Mouse (Mus musculus) NIH3T3 (cell line): ENCODE data around the gene Atr.
"Not testable (repeated sequence)": the region's sequence is repeated elsewhere in the genome, so short reads cannot be mapped to it uniquely, and the experiment has no call there.

Experiments
- DNase-seq: peaks from one replicate; pipeline ENCODE4 v3.0.0-alpha.2; 2012; ENCODE audit warnings: low read depth

The Atr gene

GRCm38 (mm10) chr9:95932855-95933254 is 75.5 kb downstream of the Atr start:
- DNase-seq: peak; percentile 5

DNA sequence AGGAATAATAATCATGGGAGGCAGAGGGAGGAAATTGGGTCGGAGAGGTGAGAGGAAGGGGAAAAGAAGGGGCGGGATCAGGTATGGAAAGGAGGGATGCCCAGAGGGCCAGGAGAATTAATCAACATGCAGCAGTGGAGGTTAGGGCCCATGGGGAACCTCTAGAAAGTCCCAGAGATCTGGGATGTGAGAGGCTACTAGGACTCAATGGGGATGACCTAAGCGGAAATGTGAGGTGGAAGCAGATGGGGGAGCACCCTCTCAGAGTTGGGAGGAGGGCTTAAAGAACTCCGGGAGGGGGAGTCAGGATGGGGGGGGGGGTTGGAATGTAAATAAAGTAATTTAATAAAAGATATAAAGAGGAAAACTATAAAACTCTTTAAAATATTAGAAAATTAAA is 96.3 kb downstream of the Atr start:
- DNase-seq: peak; percentile 6

- DNase-seq: no peak
Measured at GRCm38 (mm10) chr9:95954226-95954584, 96.8 kb downstream of the Atr start.

GRCm38 (mm10) chr9:95954585-95955461 is 97.4 kb downstream of the Atr start, which contains the start of gene Xrn1:
Gene Xrn1 (plus strand): TSS chr9:95954760.
- DNase-seq: peak; percentile 95

GRCm38 (mm10) chr9:95957611-95958010 is 100.2 kb downstream of the Atr start:
- DNase-seq: no peak

DNA sequence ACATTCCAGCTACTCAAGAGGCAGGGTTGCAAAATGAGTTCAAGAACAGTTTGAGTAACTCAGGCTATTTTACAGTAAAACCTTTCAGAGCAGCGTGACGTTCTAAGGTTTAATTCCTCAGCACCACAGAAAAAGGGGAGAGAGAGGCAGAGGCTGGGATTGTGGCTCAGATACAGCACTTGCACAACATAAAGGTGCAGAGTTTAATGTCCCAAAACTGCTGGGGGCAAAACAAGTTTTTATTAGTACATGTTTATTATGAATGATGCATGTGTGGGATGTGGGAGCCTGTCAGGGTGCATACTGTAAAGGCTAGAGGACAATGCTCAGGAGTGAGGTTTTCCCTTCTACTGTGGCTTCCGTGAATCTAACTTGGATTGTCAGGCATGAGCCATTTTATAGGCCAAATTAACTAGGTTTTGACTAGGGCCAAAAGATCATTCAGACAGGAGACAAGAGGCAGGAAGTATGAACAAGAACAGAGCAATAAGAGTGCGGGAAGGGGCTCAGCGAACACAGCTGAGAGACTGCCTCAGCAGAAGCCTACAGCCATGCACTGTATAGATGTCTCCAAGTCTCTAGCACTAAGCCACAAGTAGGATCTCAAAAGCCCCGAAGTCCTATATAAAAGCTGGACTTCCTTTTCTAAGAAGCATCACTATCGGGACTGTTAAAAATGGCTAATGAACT is 100.8 kb downstream of the Atr start:
- no peak for DNase-seq

DNA sequence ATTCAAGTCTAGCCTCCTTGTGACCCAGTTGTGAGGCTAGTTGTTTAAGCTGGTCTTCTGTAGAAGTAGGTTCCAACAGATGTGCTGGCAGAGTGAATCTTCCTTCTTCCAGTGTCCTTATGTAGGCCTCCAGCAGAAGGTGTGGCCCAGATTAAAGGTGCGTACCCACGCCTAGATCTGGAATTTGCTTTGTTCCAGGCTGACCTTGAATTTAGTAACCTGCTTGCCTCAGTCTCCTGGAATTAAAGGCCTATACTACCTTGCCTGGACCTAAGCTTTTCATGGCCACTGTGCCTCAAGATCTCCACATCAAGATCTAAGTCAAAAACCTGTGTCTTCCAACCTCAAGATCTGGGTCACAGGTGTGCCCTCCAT is 101.3 kb downstream of the Atr start:
- not testable (repeated sequence) for DNase-seq

DNA sequence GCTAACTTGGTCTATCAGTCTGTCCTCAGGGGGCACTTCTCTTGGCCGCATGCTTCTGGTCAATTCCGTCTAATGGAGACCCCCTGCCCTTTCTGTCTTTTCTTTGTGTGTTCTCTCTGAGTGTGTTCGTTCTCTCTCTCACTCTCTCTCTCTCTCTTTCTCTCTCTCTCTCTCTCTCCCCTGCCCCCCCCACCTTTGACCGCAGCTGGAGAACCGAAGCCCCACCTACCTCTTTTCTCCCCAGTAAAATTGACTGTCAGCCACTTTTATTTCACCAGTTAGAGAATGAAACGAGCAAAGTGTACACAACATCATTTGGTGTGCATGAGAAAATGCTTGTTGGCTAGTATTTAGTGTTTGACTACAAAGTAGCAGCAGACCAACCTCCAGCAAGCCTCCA is 101.8 kb downstream of the Atr start:
- no peak for DNase-seq

DNA sequence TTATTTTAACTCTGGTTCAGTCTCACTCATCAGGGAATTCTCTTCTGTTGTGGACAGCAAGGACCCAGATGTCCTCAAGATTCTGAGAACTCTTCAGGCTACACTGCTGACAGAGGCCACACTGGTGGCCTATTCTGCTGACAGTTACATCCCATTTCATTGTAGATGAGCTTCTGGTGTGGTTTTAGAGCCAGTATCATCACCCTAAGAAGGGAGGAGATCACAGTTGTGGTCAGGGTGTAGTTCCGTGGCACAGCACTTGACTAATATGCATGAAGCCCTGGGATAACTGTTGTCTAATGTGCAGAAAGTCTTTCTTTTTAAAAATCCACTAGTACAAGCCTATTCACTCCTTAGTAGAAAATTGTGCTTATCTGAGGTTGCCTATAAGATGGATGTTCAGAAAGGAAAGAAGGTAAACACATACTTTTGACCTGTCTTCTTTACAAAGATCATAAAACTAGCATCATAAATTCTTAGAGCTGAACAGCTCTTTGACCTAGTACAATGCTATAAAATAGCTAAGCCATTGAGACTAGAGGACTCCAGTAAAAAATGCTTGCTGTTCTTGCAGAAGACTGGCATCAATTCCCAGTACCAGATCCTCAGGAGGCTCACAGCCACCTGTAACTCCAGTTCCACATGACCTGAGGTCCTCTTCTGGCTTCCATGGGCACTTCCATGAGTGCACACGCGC is 102.5 kb downstream of the Atr start:
- DNase-seq: no peak

DNA sequence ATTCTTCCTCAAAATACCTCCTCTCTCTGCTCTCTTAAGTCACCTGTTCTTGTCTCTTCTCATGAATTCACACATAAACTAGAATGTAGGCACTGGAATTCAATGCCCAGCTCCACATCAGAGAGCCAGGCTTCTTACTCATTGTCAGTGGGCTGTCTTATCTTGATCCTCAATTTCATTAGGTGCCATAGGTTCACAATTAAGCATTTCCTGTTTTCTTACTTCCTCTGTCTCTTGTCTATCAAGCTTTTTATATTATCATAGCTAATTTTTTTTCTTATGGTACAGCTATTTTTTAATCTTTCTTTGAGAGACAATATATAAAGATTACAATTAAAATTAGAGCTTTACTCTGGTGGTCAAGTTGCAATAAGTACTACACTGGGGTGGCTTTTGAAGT is 103.7 kb downstream of the Atr start:
- DNase-seq: no peak

GRCm38 (mm10) chr9:95964037-95964436 is 106.6 kb downstream of the Atr start:
- DNase-seq: no peak

- no peak for DNase-seq
Measured at GRCm38 (mm10) chr9:95978279-95978678, 120.9 kb downstream of the Atr start.

DNA sequence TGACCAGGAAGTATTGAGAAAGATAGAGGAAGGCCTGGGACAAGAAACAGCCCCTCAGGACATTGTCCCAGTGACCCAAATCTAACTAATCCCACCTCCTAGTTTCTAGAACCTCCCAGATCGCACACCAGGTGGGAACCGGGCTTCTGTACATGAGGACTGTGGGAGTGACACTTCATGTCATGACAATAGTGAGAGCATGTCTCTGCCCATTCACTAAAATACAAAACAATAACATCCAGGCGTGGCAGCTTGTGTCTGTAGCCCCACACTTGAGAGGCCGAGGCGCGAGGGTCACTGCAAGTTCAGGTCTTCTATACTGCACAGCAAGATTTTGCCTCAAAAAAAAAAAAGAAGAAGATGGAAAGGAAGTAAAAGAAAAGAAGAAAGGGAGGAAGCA is 122.5 kb downstream of the Atr start:
- no peak for DNase-seq

DNA sequence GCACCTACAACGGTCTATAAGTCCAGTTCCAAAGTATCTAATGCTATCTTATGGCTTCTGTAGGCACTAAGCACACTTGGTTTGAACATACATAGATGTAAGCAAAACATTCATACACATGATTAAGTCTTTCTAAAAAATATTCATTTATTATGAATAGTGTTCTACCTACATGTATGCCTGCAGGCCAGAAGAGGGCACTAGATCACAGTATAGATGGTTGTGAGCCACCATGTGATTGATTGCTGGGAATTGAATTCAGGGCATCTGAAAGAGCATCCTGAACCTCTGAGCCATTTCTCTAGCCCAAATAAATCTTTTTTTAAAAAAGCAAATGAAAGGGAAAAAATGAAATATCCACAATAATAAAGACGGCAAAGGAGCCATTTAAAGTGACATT is 134.9 kb downstream of the Atr start:
- DNase-seq: peak; percentile 24
